Mouse (Mus musculus) midbrain, embryonic 11.5 days (tissue): ENCODE measurements at regions not wholly inside any gene's neighbourhood (a gene's known extent, or its start where the extent isn't known, plus 50 kb on each side); places are given as distances from the start of the nearest gene placed in this dataset.

Source experiments
- ATAC-seq: fragments of 200-750 bp; cut with Nextera tagmentation; 2 replicates; pipeline ENCODE4 v1.8.0; 2017; ENCODE audit warnings: moderate TSS enrichment, moderate library complexity; ENCODE audit not compliant: low FRiP score
- DNase-seq: peaks from one replicate; pipeline ENCODE4 v3.0.0; 2015; ENCODE audit warnings: low spot score; ENCODE audit errors: missing footprints
- H3K27ac ChIP-seq: fragments of 300-500 bp; sonication (generic); 2 replicates; pipeline ENCODE4 v1.5.1; 2014; ENCODE audit warnings: low read depth, low read length
- H3K27me3 ChIP-seq: fragments of 300-500 bp; sonication (generic); 2 replicates; pipeline ENCODE4 v1.6.1; 2014; ENCODE audit warnings: mild to moderate bottlenecking, low read length, moderate library complexity, mixed read lengths; ENCODE audit not compliant: control insufficient read depth, insufficient read depth
- H3K36me3 ChIP-seq: fragments of 300-500 bp; sonication (generic); 2 replicates; pipeline ENCODE4 v1.6.1; 2014; ENCODE audit warnings: mild to moderate bottlenecking, low read length, moderate library complexity, mixed read lengths; ENCODE audit not compliant: control insufficient read depth, insufficient read depth
- H3K4me1 ChIP-seq: fragments of 300-500 bp; sonication (generic); 2 replicates; pipeline ENCODE4 v1.6.1; 2014; ENCODE audit warnings: low read length; ENCODE audit not compliant: control insufficient read depth, insufficient read depth
- H3K4me2 ChIP-seq: fragments of 300-500 bp; sonication (generic); 2 replicates; pipeline ENCODE4 v1.6.1; 2014; ENCODE audit warnings: mild to moderate bottlenecking, moderate library complexity
- H3K4me3 ChIP-seq: fragments of 300-500 bp; sonication (generic); 2 replicates; pipeline ENCODE4 v1.5.1; 2014; ENCODE audit warnings: low read depth, low read length
- H3K9ac ChIP-seq: fragments of 300-500 bp; sonication (generic); 2 replicates; pipeline ENCODE4 v1.6.1; 2014; ENCODE audit warnings: low read length
- H3K9me3 ChIP-seq: fragments of 300-500 bp; sonication (generic); 2 replicates; pipeline ENCODE4 v1.6.1; 2016; ENCODE audit warnings: low read length; ENCODE audit not compliant: control insufficient read depth
- WGBS: fragments of 180-500 bp; shearing (Covaris S2); extraction: QIAGEN DNeasy Blood & Tissue Kit; methylation state at CpG from one replicate; pipeline ENCODE4 v1.1.7; 2014; 5-methylcytosine and 5-hydroxymethylcytosine counted together

DNA sequence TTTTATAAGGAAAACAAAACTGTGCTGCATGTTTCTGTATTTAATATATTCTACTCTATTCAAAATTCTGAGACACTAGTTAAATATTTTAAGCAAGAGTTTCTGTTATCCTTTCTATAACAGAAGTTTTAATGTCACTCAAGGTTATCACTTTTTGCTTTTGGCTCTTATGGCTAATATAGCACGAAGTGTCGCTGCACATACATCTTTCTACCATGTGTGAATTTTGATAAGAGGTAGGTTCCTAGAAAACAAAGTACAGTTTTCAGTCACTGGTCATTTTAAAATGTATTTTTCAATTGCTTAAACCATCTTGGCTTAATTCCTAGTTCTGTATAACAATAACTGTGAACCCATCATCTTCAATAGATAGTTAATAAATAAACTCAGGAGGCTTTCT, 129.1 kb upstream of the B430305J03Rik start:
- DNase-seq: no peak
- H3K4me2 ChIP-seq: no peak overlapping the region
- no peak overlapping the region for H3K27ac ChIP-seq
- no peaks in the 10 kb centered on the region for H3K36me3 ChIP-seq
- 91% methylated on average over 2 of the region's 2 CpGs for WGBS
- ATAC-seq: no peak
- no peaks in the 10 kb centered on the region for H3K4me1 ChIP-seq
- no peak overlapping the region for H3K4me3 ChIP-seq
- H3K9ac ChIP-seq: no peak overlapping the region
- H3K27me3 ChIP-seq: no peaks in the 10 kb centered on the region
- H3K9me3 ChIP-seq: no peaks in the 10 kb centered on the region

DNA sequence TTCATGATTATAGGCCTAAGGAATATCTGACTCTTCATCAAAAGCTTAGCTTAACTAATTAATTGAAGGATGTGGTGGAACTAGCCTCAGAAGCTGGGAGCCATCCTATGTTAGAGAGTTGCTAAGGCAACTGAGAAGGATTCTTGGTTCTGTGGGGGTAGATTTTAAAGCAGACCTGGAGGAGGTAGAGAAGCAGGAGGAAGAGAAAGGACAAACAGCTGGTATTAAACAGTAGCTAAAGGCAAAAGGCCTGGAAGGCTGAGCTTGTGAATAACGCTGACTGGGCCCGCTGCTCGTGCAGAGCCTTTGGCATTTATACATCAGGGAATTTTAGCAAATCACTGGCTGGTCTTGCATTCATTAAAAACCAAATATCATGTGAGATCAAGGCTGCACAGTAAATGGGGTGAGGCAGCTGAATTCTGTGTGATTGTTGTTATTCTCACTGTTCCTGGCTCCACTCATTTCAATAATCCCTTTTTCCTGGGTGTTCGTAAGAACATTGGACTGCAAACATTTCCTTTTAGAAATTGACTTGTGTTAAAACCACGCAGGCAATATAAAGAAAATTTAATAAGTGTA, 121.1 kb upstream of the B430305J03Rik start:
- no peaks in the 10 kb centered on the region for H3K27me3 ChIP-seq
- 78% methylated on average over 5 of the region's 5 CpGs for WGBS
- H3K27ac ChIP-seq: no peak overlapping the region; the same call in 1 of the 2 replicates
- H3K9me3 ChIP-seq: no peaks in the 10 kb centered on the region
- H3K4me2 ChIP-seq: no peak overlapping the region
- DNase-seq (no peak), ATAC-seq (no peak)
- no peak overlapping the region for H3K4me3 ChIP-seq
- no peak overlapping the region for H3K9ac ChIP-seq
- H3K4me1 ChIP-seq: no peaks in the 10 kb centered on the region
- H3K36me3 ChIP-seq: no peaks in the 10 kb centered on the region

DNA sequence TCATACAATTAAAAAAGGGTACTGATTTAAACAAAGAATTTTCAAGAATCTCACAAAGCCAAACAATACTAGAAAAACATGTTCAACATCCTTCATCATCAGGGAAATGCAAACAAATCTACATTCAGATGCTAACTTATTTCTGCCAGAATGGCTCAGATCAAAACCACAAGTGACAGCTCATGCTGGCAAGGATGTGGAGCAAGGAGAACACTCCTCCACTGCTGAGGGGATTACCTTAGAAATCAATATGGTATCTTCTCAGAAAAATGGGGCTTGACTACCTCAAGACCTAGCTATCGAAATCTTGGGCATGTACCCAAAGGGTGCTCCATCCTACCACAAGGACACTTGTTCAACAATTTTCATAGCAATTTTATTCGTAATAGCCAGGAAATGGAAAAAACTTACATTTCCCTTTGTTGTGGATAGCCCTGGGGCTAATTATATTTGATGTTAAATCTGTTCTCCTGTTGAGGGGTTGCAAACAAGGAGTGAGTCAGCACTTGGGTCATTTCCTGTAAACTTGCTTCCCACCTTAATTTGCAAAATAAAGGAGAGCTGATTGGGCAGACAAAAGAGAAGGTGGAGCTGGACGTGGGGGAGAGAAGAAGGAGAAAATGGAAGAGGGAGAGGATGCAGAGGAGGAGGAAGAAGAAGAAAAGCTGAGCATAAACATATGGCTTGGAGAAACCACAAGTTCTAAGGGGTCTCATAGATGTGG, 113.3 kb upstream of the B430305J03Rik start:
- no peak for DNase-seq
- H3K4me2 ChIP-seq: no peak overlapping the region
- no peaks in the 10 kb centered on the region for H3K36me3 ChIP-seq
- no peak overlapping the region for H3K4me3 ChIP-seq
- no peak overlapping the region for H3K27ac ChIP-seq
- no peaks in the 10 kb centered on the region for H3K27me3 ChIP-seq
- no peaks in the 10 kb centered on the region for H3K9me3 ChIP-seq
- no peak overlapping the region for H3K9ac ChIP-seq
- WGBS: 65% methylated on average over 3 of the region's 3 CpGs
- no peaks in the 10 kb centered on the region for H3K4me1 ChIP-seq
- no peak for ATAC-seq

DNA sequence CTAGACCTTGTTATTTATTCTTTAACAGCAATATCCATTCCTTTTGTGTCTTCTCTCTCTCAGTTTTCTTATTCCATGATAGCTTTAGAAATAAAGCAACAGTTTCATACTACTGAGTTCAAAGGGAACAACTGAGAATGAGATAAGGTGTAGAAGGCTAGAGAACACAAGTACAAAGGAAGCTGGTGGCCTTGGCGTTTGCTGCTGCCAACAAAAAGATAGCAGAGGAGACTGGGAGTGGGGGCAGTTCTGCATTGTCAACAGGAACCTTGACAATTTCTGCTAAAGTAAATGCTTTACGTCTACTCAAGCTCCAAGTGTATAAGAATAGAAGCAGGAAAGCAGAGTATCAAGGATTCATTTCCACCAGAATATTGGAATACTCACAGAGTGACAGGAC, 109.3 kb upstream of the B430305J03Rik start:
- Histone ChIP-seq H3K9me3 (no peaks in the 10 kb centered on the region), H3K36me3 (no peaks in the 10 kb centered on the region), H3K4me1 (no peaks in the 10 kb centered on the region), H3K27me3 (no peaks in the 10 kb centered on the region), H3K4me2 (no peak overlapping the region), H3K9ac (no peak overlapping the region), H3K27ac (no peak overlapping the region), H3K4me3 (no peak overlapping the region)
- WGBS: 68% methylated on average over 2 of the region's 2 CpGs
- DNase-seq (no peak), ATAC-seq (no peak)

DNA sequence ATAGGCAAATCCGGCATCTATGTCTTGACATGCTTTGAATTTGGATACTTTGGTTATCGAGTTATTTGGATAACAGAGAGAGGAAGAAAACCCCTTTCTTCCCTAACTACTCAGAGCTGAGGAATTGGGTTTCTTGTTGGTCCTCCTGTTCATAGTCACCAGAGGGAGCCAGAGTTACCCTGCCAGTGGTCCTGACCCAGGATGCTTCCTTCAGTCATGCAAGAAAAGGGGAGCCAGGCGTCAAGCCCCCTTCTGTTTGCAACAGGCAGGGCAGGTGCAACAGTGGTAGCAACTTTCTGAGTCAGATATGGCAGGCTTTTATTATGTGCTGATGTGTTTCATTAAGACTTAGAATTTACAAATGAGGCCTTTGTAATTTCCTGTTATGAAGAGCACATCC, 101.4 kb upstream of the B430305J03Rik start:
- Histone ChIP-seq H3K4me3 (no peak overlapping the region), H3K27ac (no peak overlapping the region), H3K9ac (no peak overlapping the region), H3K4me1 (no peaks in the 10 kb centered on the region), H3K27me3 (no peaks in the 10 kb centered on the region), H3K4me2 (no peak overlapping the region), H3K9me3 (no peaks in the 10 kb centered on the region), H3K36me3 (no peaks in the 10 kb centered on the region)
- 31% methylated on average over 3 of the region's 3 CpGs for WGBS
- DNase-seq (peak; percentile 82), ATAC-seq (peak; percentile 85)

DNA sequence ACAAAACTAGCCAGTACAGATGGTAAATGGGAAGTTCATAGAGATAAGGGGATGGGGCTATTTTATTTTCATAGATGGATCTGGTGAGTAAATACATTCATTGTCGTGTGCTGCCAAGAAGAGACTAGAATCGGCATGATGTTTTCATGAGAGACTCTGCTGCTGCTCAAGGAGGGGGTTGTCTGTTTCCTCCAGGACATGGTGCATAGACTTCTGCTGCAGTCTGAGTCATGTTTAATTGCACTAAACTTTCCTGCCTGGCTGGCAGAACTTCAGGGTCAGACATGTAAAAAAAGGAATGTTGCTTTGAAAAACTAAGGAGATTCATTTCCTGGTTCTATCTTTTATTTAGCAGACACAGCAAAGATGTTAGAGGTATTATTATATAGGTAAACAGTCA, 100.9 kb upstream of the B430305J03Rik start:
- Histone ChIP-seq H3K9ac (no peak overlapping the region), H3K27me3 (no peaks in the 10 kb centered on the region), H3K4me2 (no peak overlapping the region), H3K9me3 (no peaks in the 10 kb centered on the region), H3K4me3 (no peak overlapping the region), H3K36me3 (no peaks in the 10 kb centered on the region), H3K4me1 (no peaks in the 10 kb centered on the region), H3K27ac (no peak overlapping the region)
- ATAC-seq (no peak), DNase-seq (no peak)
- 86% methylated on average over 2 of the region's 2 CpGs for WGBS

DNA sequence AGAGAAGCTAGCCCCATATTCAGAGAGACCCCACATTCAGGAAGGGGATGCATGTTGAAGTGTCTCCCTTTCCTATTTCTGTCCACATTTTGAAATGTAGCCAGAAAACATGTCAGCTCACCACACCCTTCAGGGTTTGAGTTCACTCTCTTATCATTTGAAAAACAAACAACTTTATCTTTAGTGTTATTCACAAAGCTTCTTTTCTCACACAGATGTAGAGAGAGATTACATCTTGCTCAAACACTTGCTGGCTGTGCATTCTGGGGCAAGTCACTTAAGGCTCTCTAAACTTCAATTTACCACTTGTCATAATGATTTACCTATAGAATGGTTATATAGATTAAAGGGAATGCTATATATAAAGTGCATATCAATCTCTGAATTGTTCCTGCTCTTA, 94.3 kb upstream of the B430305J03Rik start:
- H3K27ac ChIP-seq: no peak overlapping the region
- ATAC-seq (no peak), DNase-seq (no peak)
- H3K9me3 ChIP-seq: no peaks in the 10 kb centered on the region
- no peaks in the 10 kb centered on the region for H3K4me1 ChIP-seq
- no peak overlapping the region for H3K4me3 ChIP-seq
- no peak overlapping the region for H3K4me2 ChIP-seq
- no peaks in the 10 kb centered on the region for H3K36me3 ChIP-seq
- no peak overlapping the region for H3K9ac ChIP-seq
- no peaks in the 10 kb centered on the region for H3K27me3 ChIP-seq

DNA sequence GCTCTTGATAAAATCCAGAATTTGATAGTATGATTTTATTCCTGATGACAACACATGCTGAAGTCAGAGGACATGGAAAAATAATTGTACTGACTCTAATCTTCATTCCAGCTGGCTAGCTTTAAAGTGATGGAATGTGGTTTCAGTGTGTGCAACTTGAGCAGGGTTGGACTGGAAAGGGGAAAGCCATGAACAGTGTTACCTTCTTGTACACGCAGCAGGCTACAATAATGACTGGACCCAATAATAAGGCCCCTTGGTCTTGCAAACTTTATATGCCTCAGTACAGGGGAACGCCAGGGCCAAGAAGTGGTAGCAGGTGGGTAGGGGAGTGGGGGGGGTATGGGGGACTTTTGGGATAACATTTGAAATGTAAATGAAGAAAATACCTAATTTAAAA, 90.8 kb upstream of the B430305J03Rik start:
- 86% methylated on average over 2 of the region's 2 CpGs for whole genome bisulfite sequencing
- no peak for ATAC-seq

DNA sequence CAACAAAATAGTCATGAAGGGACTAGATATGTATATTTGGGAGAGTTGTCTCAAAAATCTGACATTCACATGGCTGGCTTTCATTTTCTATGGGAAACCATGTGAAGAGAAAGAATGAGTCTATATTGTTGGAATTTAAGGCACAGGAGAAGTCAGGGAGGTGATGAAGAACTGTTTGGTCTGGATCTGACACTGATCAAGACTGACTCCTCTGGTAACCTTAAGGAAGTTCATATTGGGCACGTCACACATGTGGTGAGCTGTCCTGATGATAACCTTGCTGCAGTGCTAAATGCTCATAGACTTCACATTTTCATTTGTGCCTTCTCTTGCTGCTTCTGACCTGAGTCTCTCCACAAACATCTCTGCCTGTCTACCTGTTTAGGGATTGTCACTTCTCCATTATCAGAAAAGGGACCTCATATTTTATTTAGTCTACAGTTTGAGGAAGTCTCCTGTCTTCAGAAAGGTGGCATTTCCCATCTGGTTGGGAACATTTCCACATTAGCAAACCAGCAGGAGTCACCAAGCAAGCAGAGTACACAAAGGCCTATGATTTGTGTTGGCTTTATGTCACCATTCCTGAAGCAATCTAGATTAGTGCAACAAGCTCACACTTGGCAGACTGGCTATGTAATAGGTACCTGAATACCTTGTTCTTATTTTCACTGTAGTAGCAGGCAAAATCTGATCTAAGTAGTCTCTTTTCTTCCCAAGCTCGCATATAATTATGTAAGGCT, 76.4 kb upstream of the B430305J03Rik start:
- H3K4me2 ChIP-seq: no peak overlapping the region
- no peaks in the 10 kb centered on the region for H3K27me3 ChIP-seq
- H3K9ac ChIP-seq: no peak overlapping the region
- no peaks in the 10 kb centered on the region for H3K4me1 ChIP-seq
- H3K9me3 ChIP-seq: no peaks in the 10 kb centered on the region
- DNase-seq: no peak
- 85% methylated on average over 2 of the region's 2 CpGs for WGBS
- ATAC-seq: no peak
- no peak overlapping the region for H3K4me3 ChIP-seq
- no peak overlapping the region for H3K27ac ChIP-seq
- H3K36me3 ChIP-seq: no peaks in the 10 kb centered on the region

More for the DNA sequence above, 90.8 kb upstream of the B430305J03Rik start:
- Histone ChIP-seq H3K27me3 (no peaks in the 10 kb centered on the region), H3K4me1 (no peaks in the 10 kb centered on the region), H3K9me3 (no peaks in the 10 kb centered on the region), H3K27ac (no peak overlapping the region), H3K9ac (no peak overlapping the region), H3K4me3 (no peak overlapping the region), H3K36me3 (no peaks in the 10 kb centered on the region), H3K4me2 (no peak overlapping the region)
- DNase-seq: no peak
